Mouse (Mus musculus): ENCODE results near the gene Ptprg.

Gene Ptprg

DNA sequence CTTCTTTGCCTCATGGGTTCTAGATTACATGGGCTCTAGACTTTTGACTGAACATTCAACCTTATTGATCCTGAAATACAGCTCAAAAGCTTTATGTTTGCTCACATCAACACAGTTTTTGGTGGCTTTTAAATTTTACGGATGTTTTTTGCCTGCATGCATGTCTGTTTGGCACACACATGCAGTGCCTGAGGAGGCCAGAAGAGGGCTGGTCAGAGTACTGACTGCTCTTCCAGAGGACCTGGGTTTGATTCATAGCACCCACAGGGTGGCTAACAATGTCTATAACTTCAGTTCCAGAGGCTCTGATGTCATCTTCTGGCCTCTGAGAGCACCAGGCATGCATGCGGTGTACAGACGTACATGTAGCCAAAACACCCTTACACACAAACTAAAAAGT is 12.0 kb downstream of the Ptprg start:
- DNase-seq, result no peak

DNA sequence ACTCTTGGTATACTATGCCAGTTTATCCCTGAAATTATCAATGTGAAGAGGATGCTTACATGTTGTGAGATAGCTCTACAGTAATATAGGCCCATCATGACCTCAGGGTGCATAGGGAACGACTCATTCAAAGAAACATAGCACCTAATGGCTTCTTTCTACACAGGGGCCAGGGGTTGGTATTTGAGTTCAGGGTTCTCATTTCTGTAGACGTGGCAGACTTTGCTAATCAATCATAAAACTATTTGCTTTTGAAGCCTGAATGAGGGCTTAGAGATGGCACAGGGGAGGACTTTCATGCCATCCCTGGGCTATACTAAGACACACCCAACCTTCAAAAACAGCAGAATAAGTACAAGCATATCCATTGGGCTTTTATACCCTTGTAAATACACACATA is 16.4 kb downstream of the Ptprg start:
- DNase-seq, result no peak

DNA sequence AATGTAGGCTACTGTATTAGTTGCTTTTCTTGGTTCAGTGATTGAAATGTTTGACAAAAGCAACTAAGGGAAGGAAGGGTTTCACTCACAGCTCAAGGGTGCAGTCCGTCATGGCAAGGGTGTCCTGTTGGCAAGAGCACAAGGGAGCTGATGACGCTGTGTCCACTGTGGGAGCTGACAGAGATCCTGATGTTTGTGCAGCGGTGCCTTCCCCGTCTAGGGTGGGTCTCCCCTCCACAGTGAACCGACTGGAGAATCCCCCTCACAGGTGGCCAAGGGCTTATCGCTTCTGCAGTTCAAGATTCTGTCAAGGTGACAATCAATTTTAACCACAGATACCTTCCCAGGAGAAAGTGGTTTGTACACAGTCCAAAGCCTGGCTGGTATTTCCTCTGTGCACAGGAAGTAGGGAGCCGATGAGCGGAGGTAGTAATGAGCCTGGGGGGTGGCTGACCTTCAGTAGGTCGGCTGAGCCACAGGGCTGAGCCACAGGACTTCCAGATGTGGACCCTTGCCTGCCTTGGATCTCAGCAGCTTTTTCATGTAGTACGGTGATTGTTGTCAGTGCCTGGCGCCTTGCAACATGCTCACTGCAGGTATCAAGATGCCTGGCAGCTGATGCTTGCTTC is 18.5 kb downstream of the Ptprg start:
- DNase-seq, result no peak

GRCm38 (mm10) chr14:11572395-11572784 is 19.1 kb downstream of the Ptprg start:
- no peak for DNase-seq

GRCm38 (mm10) chr14:11573710-11574109 is 20.4 kb downstream of the Ptprg start:
- DNase-seq, result no peak

- DNase-seq, result no peak
Observed at GRCm38 (mm10) chr14:11577276-11577909, 24.1 kb downstream of the Ptprg start.

- DNase-seq, result no peak
Observed at GRCm38 (mm10) chr14:11577910-11578309, 24.6 kb downstream of the Ptprg start.

- DNase-seq, result no peak
Observed at GRCm38 (mm10) chr14:11578492-11578967, 25.2 kb downstream of the Ptprg start.

DNA sequence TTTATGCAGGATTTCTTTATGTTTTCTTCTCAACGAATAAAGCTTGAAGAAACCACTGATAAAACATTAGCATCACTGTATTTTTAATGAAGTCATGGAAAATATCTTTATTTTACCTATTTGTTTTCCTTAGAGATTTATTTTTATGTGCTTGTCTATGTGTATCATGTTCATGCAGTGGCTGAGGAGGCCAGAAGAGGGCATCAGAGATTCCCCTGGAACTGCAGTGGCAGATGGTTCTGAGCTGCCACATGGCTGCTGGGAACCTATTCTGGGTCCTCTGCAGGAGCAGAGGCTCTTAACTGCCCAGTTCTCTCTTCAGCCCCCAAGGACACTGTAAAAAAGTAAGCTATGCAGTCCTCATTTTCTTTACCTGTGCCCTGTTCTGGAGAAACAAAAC is 26.6 kb downstream of the Ptprg start:
- DNase-seq, result no peak

DNA sequence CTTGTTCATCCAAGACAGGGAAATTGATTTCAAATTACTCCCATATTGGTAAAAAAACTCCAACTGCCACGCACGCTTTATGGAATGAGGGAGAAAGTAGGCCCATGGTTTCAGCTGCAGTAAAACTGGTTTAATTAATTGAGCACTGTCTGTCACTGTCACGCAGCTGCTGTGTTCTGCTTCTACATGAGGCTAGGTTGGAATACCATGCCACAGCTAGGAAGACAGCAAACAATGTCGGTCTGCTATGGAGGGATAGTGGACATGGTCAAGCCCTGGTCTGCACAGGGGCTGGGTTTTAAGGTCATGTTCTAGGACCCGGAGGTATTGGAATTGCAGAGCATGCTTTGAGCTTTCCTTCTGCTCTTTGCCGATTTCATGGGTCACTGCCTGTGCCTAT is 30.9 kb downstream of the Ptprg start:
- DNase-seq, result no peak

DNA sequence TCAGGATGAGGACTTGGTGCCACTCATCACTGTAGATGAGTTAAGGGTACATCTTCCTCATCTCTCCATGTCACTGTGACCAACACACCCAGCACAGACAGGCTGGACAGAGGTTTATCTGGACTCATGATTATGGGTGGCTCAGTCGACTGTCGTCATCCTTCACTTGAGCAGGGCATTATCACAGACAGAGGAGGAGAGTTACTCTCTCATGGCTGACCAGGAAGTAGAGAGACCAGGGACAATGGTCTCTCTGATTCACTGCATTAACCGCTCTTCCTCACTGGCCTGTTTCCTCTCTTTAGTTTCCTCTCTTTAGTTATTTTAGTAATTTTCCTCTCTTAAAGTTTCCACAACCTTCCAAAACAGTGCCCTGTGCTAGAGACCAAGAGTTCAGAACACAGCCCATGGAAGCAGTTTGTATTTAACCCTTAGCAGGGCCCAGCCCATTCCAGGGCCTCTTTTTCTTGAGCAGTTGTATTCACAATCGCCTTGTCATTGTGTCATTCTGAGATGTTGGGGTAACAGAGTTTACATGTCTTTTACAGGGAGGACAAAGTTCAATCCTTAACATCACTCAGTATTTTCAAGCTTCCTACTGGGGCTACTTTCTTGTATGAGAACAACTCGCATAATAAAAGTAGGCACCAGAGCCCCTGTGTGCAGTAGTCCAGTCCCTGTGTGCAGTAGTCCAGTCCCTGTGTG is 31.7 kb downstream of the Ptprg start:
- no peak for DNase-seq

DNA sequence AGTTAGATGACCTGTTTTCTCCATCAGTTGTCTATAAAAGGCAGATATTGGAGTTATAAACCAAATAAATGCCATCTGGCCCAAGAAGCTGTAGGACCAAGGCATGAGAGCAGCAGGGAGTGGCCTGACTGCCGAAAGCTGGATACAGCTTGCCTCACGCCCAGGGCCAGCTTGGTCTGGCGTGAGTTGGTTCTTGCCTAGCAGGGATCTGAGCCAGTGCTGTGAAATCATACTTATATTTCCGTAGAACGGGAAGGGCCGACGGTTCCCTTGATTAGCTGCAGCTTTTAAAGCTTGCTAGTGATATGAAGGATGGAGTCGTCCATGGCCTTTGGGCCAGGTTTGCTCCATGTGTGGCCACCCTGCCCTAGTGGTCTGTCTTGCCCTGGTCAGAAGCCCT is 37.1 kb downstream of the Ptprg start:
- DNase-seq, result no peak

GRCm38 (mm10) chr14:11592650-11593049 is 39.3 kb downstream of the Ptprg start:
- no peak for DNase-seq

DNA sequence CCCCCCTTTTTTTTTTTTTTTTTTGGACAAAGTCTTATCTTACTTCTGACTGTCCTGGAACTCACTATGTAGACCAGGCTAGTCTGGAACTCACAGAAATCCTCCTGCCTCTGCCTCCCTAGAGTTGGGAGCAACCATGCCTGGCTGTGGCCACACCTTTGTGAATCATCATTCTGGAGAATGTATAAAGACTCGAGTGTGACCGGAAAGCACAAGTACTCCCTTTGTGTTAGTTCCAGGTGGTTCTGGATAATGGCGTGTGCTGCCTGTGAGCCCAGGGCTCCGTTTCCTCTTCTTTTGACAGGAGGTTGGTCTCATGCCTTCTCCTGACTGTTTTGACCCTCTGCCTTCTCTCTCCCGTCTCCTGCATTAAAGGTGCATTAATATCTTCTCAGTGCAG is 41.0 kb downstream of the Ptprg start:
- DNase-seq, result no peak

GRCm38 (mm10) chr14:11604133-11604865 is 51.0 kb downstream of the Ptprg start:
- no peak for DNase-seq

- DNase-seq, result no peak
Observed at GRCm38 (mm10) chr14:11608366-11608765, 55.0 kb downstream of the Ptprg start.

GRCm38 (mm10) chr14:11609857-11610582 is 56.7 kb downstream of the Ptprg start:
- no peak for DNase-seq

- DNase-seq, result no peak
Observed at GRCm38 (mm10) chr14:11612426-11612825, 59.1 kb downstream of the Ptprg start.

DNA sequence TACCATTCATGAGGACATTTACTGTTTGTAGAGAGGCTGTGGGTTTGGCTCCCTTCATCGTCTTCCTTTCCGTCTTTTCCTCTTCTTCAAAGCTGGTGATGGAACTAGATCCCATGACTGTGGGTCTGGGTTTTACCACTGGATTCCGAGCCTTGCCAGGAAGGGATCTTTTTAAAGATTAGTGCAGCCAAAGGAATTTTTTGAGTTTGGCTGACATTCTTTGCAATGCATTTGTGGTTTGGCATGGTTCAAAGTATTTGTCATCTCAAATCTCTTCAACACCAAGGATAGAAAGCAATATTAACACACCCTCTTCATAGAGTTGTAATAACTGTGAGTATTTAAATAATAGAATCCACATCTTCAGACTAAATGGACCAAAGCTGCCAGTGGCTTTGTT is 59.8 kb downstream of the Ptprg start:
- no peak for DNase-seq

DNA sequence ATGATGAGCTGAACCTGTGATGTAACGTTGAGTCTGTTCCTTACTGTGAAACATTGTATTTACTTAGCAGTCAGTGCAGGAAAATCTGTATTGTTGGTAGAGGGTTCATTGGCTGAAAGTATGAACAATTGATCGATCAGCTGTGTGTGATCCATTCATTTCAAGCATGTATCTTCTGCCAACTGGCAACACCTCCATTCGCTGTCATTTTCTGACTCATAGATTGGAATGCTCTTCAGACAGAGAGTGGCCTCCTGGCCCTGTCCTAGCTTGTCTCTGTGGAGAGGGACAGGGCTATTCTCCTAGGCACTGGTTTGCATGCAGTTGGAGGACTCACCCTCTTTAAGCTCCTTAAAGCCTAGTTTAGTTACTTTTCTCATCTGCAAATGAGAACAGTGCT is 62.4 kb downstream of the Ptprg start:
- DNase-seq, result no peak

DNA sequence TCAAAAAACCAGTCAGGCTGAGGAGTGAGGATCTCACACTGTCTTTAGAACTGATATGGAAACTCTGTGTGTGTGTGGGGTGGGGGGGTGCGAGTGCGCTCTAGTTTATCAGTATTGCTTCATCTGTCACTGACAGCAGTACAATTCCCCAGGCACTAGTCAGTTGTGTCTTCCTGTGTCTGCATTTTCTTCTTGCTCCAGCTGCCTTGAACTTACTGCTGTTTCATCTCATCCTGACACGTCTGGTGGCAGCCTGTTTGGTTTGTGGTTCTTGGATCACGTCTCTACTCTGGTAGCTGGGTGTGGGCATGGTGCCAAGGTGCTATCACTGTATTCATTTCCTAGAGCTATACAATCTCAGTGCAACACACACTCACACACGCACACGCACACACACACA is 64.0 kb downstream of the Ptprg start:
- DNase-seq, result peak; percentile 19

- peak; percentile 17 for DNase-seq
Observed at GRCm38 (mm10) chr14:11618140-11618705, 64.9 kb downstream of the Ptprg start.

DNA sequence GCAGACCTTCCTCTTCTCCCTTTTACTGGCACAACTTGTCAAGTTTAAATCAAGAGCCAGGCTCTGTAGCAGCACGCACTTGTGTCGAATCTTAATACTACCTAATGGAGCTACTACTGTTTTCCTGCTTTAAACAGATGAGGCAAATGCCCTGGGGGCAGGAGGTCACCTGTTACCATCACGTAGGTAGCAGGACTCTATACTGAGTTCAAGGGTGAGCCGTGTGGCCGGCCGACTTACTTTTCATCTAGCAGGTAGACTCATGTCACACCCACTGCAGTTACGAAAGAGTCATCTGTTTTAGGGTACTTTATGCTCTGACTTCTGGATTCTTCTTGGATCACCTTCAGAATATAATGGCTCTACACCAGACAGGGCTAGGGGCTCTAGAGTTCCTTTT is 66.3 kb downstream of the Ptprg start:
- DNase-seq, result no peak
